Mouse (Mus musculus) embryonic facial prominence, embryonic 15.5 days (tissue): ENCODE measurements around the gene Sec11a. TPM values are rescaled to one million over a fixed set of nuclear protein-coding genes. Genes with fewer than 3 reads are reported as not detected.

Source experiments
- polyA plus RNA-seq: library from polyadenylated mRNA; unstranded; fragments of >200 nt; fragmentation: Nextera tagmentation; extraction: Ambion mirVana; gene quantifications from 2 replicates; pipeline ENCODE4 v1.2.1, GENCODE M21; 2015

The Sec11a gene
- polyA plus RNA-seq, 1 experiment from 2014 or later, result 205 TPM

Other genes starting within 250 kb of the Sec11a start
- 75.3 and 75.9 TPM in 2 replicates for gene Iqgap1, start 121.8 kb downstream of the Sec11a start, polyA plus RNA-seq
- gene Zscan2, start 86.9 kb downstream of the Sec11a start, polyA plus RNA-seq, result 1.9 and 2.4 TPM in 2 replicates
- 28.6 and 29.4 TPM in 2 replicates for gene Wdr73, start 46.5 kb downstream of the Sec11a start, polyA plus RNA-seq
- gene Nmb, start 42.7 kb downstream of the Sec11a start, polyA plus RNA-seq, result 8.4 and 9.0 TPM in 2 replicates
- 11.8 and 12.4 TPM in 2 replicates for gene Zfp592, start 45.9 kb upstream of the Sec11a start, polyA plus RNA-seq
- gene Alpk3, start 109.8 kb upstream of the Sec11a start, polyA plus RNA-seq, result 3.1 and 4.5 TPM in 2 replicates
- 0.09 TPM in 1 of 2 replicates, not detected in the other for gene Slc28a1, start 167.0 kb upstream of the Sec11a start, polyA plus RNA-seq